Mouse (Mus musculus) CD4-positive helper T cell, adult 2 months (primary cell): ENCODE data around the gene Vmn2r57.
"Not testable (repeated sequence)": the region's sequence is repeated elsewhere in the genome, so short reads cannot be mapped to it uniquely, and the experiment has no call there.

Experiments used
- DNase-seq: peaks from one replicate; pipeline ENCODE4 v3.0.0-alpha.2; 2012; ENCODE audit warnings: low read depth, missing footprints, low spot score

Gene Vmn2r57

DNA sequence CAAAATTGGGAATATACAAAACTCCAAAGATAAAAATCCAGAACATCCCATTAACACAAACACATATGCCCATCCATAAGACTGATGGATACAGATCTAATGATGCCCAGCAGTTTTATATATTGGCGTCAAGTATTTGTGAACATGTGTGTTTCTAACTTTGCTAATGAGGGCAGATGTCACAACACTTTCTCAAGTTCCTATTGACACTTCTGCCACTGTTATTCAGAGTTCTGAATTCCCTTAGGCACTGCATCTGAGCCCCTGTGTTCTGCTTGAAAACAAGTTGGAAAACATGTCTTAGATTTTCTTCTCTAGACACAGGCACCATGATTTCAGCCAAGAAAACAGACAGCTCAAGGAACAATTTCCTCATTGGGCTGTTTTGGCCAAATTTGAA lies at the start of gene Vmn2r57:
Vmn2r57 (minus strand) TSS at position 101 of the 400 bp plus-strand sequence.
- not testable (repeated sequence) for DNase-seq

DNA sequence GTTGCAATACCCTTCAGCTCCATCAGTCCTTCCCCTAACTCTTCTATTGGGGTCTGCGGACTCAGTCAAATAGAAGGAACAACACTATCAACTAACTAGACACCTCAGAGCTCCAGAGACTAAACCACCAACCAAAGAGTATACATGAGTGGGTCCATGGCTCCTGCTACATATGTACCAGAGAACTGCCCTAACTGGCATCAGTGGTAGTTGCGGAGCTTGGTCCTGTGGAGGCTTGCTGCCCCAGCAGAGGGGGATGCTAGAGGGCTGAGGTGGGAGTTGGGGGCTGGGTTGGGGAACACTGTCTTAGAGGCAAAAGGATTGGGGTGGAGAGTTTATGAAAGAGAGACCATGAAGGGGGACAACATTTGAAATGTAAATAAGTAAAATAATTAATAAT lies 49.4 kb upstream of the Vmn2r57 start:
- DNase-seq = no peak

DNA sequence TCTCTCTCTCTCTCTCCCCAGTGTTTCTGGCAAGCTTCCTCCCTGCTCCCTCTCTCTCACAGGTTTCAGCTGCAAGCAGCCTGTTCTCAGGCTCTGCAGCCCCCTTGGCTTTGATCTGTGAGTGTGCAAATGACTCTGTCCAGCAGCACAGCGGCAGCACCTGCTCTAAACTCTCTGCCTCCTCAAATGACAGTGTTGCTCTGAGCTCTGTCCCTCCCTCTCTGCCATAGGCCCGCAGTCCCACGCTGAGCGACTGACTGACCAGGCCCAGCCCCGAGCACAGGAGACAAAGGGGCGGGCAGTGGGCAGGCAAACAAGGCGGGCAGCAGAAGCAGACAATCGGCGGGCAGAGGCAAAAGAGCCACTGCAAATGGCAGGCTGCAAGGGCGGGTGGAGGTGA lies 3.4 kb upstream of the Vmn2r57 start:
- no peak for DNase-seq

DNA sequence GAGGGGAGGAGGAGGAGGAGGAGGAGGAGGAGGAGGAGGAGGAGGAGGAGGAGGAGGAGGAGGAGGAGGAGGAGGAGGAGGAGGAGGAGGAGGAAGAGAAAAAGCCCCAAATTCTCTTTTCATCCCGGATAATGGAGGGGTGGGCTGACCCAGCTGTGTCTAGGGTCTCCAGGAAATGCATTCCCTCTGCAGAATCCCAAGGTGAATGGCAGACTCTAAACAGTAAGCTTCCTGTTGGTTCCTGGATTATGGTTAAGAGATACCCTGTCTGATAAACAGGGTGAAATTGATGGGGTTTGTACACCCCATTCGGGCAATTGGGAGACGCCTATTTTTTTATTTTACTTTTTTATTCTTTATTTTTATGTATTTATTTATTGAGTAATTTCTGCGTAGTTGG lies 54.4 kb downstream of the Vmn2r57 start:
- no peak for DNase-seq

DNA sequence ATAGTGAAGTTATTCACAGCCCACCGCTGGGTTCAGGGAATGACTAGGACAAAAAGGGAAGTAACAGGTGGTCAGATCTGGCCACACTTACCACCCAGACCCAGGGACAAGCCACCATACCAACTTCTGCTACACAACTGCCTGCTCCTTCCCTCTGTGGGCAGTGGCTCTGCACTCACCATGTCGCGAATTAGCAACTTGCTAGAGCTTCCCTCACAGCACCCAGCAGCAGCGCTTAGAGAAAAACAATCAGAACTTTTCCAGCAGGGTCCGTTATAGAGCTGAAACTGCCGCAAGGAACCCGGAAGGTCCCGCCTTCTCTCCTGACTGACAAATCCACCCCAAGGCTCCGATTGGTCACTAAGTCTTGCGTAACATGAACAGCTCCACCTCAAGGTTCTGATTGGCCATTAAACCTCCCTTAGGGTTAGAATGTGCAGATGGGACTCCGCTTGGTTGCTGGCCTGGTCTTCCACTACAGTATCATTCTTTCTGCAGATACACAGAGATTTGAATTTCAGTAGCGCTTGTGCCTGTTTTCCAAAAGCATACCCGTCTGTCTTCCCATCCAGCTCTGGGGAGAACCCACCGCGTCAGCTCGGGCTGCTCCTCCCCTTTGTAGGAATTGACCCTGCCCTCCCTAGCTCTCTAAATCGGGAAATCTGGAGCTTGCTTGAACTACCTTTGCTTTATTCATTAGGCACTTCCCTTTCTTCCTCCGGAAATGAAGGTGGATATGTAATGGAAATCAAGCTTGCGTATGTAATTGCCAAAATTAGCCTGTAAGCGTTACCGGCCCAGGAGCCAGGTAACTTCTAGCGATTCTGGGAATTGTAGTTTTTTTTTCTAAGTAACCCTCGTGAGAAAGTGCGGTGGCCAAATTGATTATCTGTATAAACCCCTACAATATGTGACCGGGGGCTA lies 55.2 kb downstream of the Vmn2r57 start, which contains the start of gene AI987944:
AI987944 (minus strand) TSS at position 332 of the 924 bp plus-strand sequence.
- peak; percentile 94 for DNase-seq
